Mouse (Mus musculus): ENCODE results near the gene Tfap2a.

DNA sequence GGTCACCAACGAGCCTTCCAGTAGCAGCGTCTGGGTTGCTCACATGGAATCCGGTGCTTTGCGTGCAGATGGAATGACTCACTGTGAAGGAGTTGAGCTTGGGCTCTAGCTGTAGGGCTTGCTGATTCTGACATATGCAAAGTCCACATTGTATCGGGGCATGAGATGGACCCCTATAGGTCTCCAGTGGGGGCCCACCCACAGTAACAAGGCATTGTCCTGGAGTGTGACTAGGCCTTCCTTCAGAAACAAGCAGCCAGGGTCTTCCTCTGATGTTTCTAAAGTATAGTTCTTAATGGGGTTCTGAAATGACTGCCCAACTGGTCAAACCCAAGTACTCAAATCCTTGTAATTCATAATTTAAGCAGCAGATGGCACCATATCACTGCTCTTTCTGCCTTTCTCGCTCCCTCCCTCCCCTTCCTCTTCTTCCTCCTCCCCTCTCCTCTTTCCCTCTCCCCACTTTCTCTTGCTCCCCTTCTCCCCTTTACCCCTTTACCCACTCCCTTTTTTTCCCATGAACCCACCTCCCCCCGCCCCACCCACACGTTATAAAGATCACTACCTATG is 46.1 kb upstream of the Tfap2a start:
- TF ChIP-seq CTCF (IDR thresholded peaks at IDR 0.05; ENCODE audit: insufficient read depth, low read depth, low read length) (0 out of 2 replicates have a peak, but pooled peaks have one; percentile 10), POLR2A (IDR thresholded peaks at IDR 0.05; ENCODE audit: insufficient read depth, low read depth, low read length) (no peak)
